Mouse (Mus musculus) small intestine, adult 2 months (tissue): ENCODE measurements around the gene Kcnip1. TPM values are rescaled to one million over a fixed set of nuclear protein-coding genes. Genes with fewer than 3 reads are reported as not detected.

Source experiments
- H3K27ac ChIP-seq: fragments of 200-500 bp; 2 replicates; pipeline ENCODE4 v1.5.1; 2012; ENCODE audit warnings: low read depth, low read length, control low read depth, inconsistent platforms; ENCODE audit not compliant: insufficient read depth
- H3K27me3 ChIP-seq: fragments of 200-500 bp; 2 replicates; pipeline ENCODE4 v1.6.1; 2012; ENCODE audit warnings: mild to moderate bottlenecking, moderate library complexity, low read length, inconsistent platforms; ENCODE audit not compliant: control insufficient read depth, insufficient read depth
- H3K36me3 ChIP-seq: fragments of 200-500 bp; 2 replicates; pipeline ENCODE4 v1.6.1; 2012; ENCODE audit warnings: mild to moderate bottlenecking, low read length, control low read depth, inconsistent platforms; ENCODE audit not compliant: control insufficient read depth, insufficient read depth
- H3K4me1 ChIP-seq: fragments of 200-500 bp; 2 replicates; pipeline ENCODE4 v1.6.1; 2012; ENCODE audit warnings: low read length, inconsistent platforms, mixed read lengths; ENCODE audit not compliant: control insufficient read depth, insufficient read depth, insufficient read length
- H3K4me3 ChIP-seq: fragments of 200-500 bp; 2 replicates; pipeline ENCODE4 v1.5.1; 2012; ENCODE audit warnings: low read depth, mild to moderate bottlenecking, control low read depth, inconsistent platforms, low read length, moderate library complexity
- CTCF ChIP-seq: fragments of 200-500 bp; IDR thresholded peaks from 2 replicates; pipeline ENCODE4 v1.5.1; 2012; ENCODE audit warnings: low read depth, mild to moderate bottlenecking, control low read depth, inconsistent platforms, low read length, moderate library complexity, mixed read lengths; ENCODE audit not compliant: insufficient replicate concordance, insufficient read length; ENCODE audit errors: extremely low read depth
- POLR2A ChIP-seq: fragments of 200-500 bp; IDR thresholded peaks from 2 replicates; pipeline ENCODE4 v1.6.1; 2012; ENCODE audit warnings: low read depth, mild to moderate bottlenecking, control low read depth, inconsistent platforms, low read length, moderate library complexity
- WGBS: fragments of 180-500 bp; shearing (Covaris S2); methylation state at CpG from one replicate; pipeline ENCODE4 v1.1.7; 2018; 5-methylcytosine and 5-hydroxymethylcytosine counted together
- polyA plus RNA-seq: library from polyadenylated mRNA; depleted of rRNA; stranded (reverse); fragments of >200 nt; gene quantifications from 2 replicates; pipeline ENCODE4 v1.2.3, GENCODE M21; 2012

Gene Kcnip1
- polyA plus RNA-seq, 1 experiment = 0.08 TPM

GRCm38 (mm10) chr11:33818861-33819503 lies 174.0 kb downstream of the Kcnip1 start:
- TF ChIP-seq CTCF = no peak
- no peak for TF ChIP-seq POLR2A
- Histone ChIP-seq H3K4me3 (no peak overlapping the region), H3K36me3 (no peaks in the 10 kb centered on the region), H3K27me3 (no peaks in the 10 kb centered on the region), H3K27ac (no peak overlapping the region), H3K4me1 (no peaks in the 10 kb centered on the region)
- WGBS = 25% methylated on average over 5 of the region's 5 CpGs

GRCm38 (mm10) chr11:33816020-33816419 lies 176.9 kb downstream of the Kcnip1 start:
- Histone ChIP-seq H3K4me1 (no peaks in the 10 kb centered on the region), H3K27ac (no peak overlapping the region), H3K4me3 (no peak overlapping the region), H3K36me3 (no peaks in the 10 kb centered on the region), H3K27me3 (no peaks in the 10 kb centered on the region)
- no peak for TF ChIP-seq CTCF
- TF ChIP-seq POLR2A = no peak
- 28% methylated on average over 3 of the region's 3 CpGs for WGBS

- H3K27ac ChIP-seq = no peak overlapping the region
- H3K4me3 ChIP-seq = no peak overlapping the region
- TF ChIP-seq CTCF (no peak), POLR2A (no peak)
- H3K36me3 ChIP-seq = no peaks in the 10 kb centered on the region
- H3K4me1 ChIP-seq = no peaks in the 10 kb centered on the region
- no peaks in the 10 kb centered on the region for H3K27me3 ChIP-seq
- 64% methylated on average over 7 of the region's 7 CpGs for WGBS
These were observed 182.8 kb downstream of the Kcnip1 start for GRCm38 (mm10) chr11:33810105-33810504.

GRCm38 (mm10) chr11:33803093-33803492 lies 189.9 kb downstream of the Kcnip1 start:
- H3K4me3 ChIP-seq = no peak overlapping the region
- H3K27ac ChIP-seq = no peak overlapping the region
- 54% methylated on average over 2 of the region's 2 CpGs for WGBS
- no peaks in the 10 kb centered on the region for H3K27me3 ChIP-seq
- TF ChIP-seq POLR2A (no peak), CTCF (no peak)
- H3K36me3 ChIP-seq = no peaks in the 10 kb centered on the region
- H3K4me1 ChIP-seq = peaks cover 2% of the 10 kb centered on the region; the same call in 1 of the 2 replicates

- 38% methylated on average over 10 of the region's 10 CpGs for WGBS
- no peak for TF ChIP-seq POLR2A
- no peak for TF ChIP-seq CTCF
These were observed 192.4 kb downstream of the Kcnip1 start for GRCm38 (mm10) chr11:33800436-33801088.

GRCm38 (mm10) chr11:33799933-33800332 lies 193.0 kb downstream of the Kcnip1 start:
- Histone ChIP-seq H3K36me3 (no peaks in the 10 kb centered on the region), H3K27me3 (no peaks in the 10 kb centered on the region), H3K27ac (no peak overlapping the region), H3K4me1 (peaks cover 2% of the 10 kb centered on the region; the same call in 1 of the 2 replicates), H3K4me3 (no peak overlapping the region)
- no peak for TF ChIP-seq CTCF
- no peak for TF ChIP-seq POLR2A
- WGBS = 19% methylated on average over 1 of the region's 1 CpGs

More at GRCm38 (mm10) chr11:33800436-33801088, 192.4 kb downstream of the Kcnip1 start:
- no peak overlapping the region for H3K27ac ChIP-seq
- H3K4me3 ChIP-seq = no peak overlapping the region
- no peaks in the 10 kb centered on the region for H3K36me3 ChIP-seq
- no peaks in the 10 kb centered on the region for H3K27me3 ChIP-seq
- H3K4me1 ChIP-seq = peaks cover 2% of the 10 kb centered on the region; the same call in 1 of the 2 replicates

- Histone ChIP-seq H3K4me1 (peaks cover 2% of the 10 kb centered on the region; the same call in 1 of the 2 replicates), H3K27ac (no peak overlapping the region), H3K36me3 (no peaks in the 10 kb centered on the region), H3K4me3 (no peak overlapping the region), H3K27me3 (no peaks in the 10 kb centered on the region)
- 53% methylated on average over 12 of the region's 12 CpGs for WGBS
- TF ChIP-seq CTCF = no peak
- TF ChIP-seq POLR2A = no peak
These were observed 194.8 kb downstream of the Kcnip1 start for GRCm38 (mm10) chr11:33798094-33798648.
